Mouse (Mus musculus): Measurements from ENCODE around the gene Zdhhc5. TPM values are rescaled to one million over a fixed set of nuclear protein-coding genes. Genes with fewer than 3 reads are reported as not detected.

Zdhhc5 gene
- total and polyA plus RNA-seq, 3 experiments = 29.3 to 42.9 TPM; not detected in 1

GRCm38 (mm10) chr2:84670569-84670933, 44.4 kb downstream of the Zdhhc5 start, which contains the start of gene Selenoh (continued):
- TF ChIP-seq RAD21 (IDR thresholded peaks at IDR 0.05; ENCODE audit: low read depth, low read length) (no peak), GATA1 (IDR thresholded peaks at IDR 0.05; ENCODE audit: low read depth, low read length) (peak; percentile 21; the same call in 1 of the 2 replicates), HCFC1 (IDR thresholded peaks at IDR 0.05; ENCODE audit: low read depth, low read length) (peak; percentile 85), CHD2 (IDR thresholded peaks at IDR 0.05; ENCODE audit: low read length) (peak; percentile 70; the same call in 1 of the 2 replicates), KAT2A (conservative IDR thresholded peaks at IDR 0.05; ENCODE audit: low read depth, low read length) (no peak; the same call in 1 of the 2 replicates), TCF12 (IDR thresholded peaks at IDR 0.05; ENCODE audit: low read depth, low read length) (peak; percentile 40; the same call in 1 of the 2 replicates), USF2 (IDR thresholded peaks at IDR 0.05; ENCODE audit: borderline replicate concordance in 1 of 2, insufficient read depth in 1 of 2, low read depth in 1 of 2, low read length in 2 of 2) (peak; percentile 59 to 92; a peak in 3 of 4 replicates), SIN3A (IDR thresholded peaks at IDR 0.05; ENCODE audit: low read length) (peak; percentile 95), SMC3 (IDR thresholded peaks at IDR 0.05; ENCODE audit: low read depth, low read length) (no peak), POLR2AphosphoS2 (IDR thresholded peaks at IDR 0.05; ENCODE audit: low read length) (no peak; the same call in none of the 2 replicates), MXI1 (IDR thresholded peaks at IDR 0.05; ENCODE audit: low read depth, low read length) (peak; percentile 84), CHD1 (IDR thresholded peaks at IDR 0.05; ENCODE audit: low read depth, low read length) (peak; percentile 98), ZC3H11A (IDR thresholded peaks at IDR 0.05; ENCODE audit: low read depth, low read length) (no peak)

DNA sequence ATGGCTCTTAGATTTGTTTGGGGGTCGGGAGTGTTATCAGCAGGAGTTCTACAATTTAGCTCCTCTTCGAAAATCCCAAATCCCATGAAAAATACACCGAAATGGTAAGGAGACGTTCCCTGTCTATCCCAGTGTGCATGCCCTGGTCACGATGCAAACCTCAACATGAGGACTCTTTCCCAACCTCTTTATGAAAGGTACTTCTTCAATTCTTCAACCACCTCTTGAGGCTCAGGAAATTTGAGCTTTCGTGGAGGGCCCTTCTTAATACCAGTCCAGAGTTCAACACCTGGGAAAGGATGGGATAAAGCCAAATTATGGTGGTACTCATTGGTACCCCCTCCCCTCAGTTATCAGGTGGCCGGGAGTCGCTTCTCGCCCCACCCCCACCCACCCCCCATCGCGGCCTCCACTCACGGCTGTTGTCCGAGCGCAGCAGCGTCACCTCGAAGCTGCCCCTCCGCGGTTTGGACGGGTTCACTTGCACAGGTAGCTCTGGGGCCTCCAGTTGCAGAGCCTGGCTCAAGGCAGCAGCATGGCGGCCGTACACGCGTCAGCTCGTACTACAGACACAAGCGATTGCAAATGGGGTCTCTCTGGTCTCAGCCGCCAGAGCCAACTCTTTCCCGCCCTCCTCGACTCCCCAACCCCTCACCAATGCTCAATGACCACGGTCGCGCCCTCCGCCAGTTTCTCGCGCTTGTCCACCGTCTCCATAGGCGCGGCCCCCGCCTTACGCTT, 45.0 kb downstream of the Zdhhc5 start:
- no peaks in the 10 kb centered on the region for H3K9me3 ChIP-seq (replicated peaks; ENCODE audit: insufficient read depth, low read length)
- no peaks in the 10 kb centered on the region for H3K27me3 ChIP-seq (ENCODE audit: control insufficient read depth in 1 of 2, insufficient read depth in 2 of 2, low read length in 2 of 2)
- H3K9ac ChIP-seq (ENCODE audit: control insufficient read depth, low read depth, low read length, poor library complexity, severe bottlenecking) = peak overlapping the region; percentile 62
- peaks cover 11% of the 10 kb centered on the region for H3K79me2 ChIP-seq (ENCODE audit: control insufficient read depth, insufficient read depth, low read length, poor library complexity)
- peaks cover 0 to 6% of the 10 kb centered on the region in 2 experiments; a peak in 1 of 4 replicates for H3K4me1 ChIP-seq (ENCODE audit: control insufficient read depth in 1 of 2, insufficient read depth in 2 of 2, low read length in 2 of 2)
- H3K27ac ChIP-seq (ENCODE audit: control insufficient read depth, low read depth, low read length) = peak overlapping the region; percentile 14
- TF ChIP-seq TAL1 (IDR thresholded peaks at IDR 0.05; ENCODE audit: low read length) = no peak
- no peak for TF ChIP-seq E2F4 (IDR thresholded peaks at IDR 0.05; ENCODE audit: borderline replicate concordance, low read depth, low read length)
- no peak for TF ChIP-seq HCFC1 (IDR thresholded peaks at IDR 0.05; ENCODE audit: low read depth, low read length)
- TF ChIP-seq SMC3 (IDR thresholded peaks at IDR 0.05; ENCODE audit: low read depth, low read length) = no peak
- no peak for TF ChIP-seq NRF1 (IDR thresholded peaks at IDR 0.05; ENCODE audit: insufficient read depth, low read depth, low read length, poor library complexity, severe bottlenecking)
- TF ChIP-seq KAT2A (conservative IDR thresholded peaks at IDR 0.05; ENCODE audit: low read depth, low read length) = no peak
- no peak for TF ChIP-seq RCOR1 (IDR thresholded peaks at IDR 0.05; ENCODE audit: low read depth, low read length)
- no peak for TF ChIP-seq GABPA (IDR thresholded peaks at IDR 0.05; ENCODE audit: low read depth, low read length)
- no peak for TF ChIP-seq CHD2 (IDR thresholded peaks at IDR 0.05; ENCODE audit: low read length)
- TF ChIP-seq JUND (IDR thresholded peaks at IDR 0.05; ENCODE audit: low read depth, low read length) = no peak
- DNase-seq (ENCODE audit: low read depth, low spot score) = no peak
- H3K4me3 ChIP-seq (ENCODE audit: control insufficient read depth in 1 of 2, insufficient read depth in 1 of 2, low read depth in 2 of 2, low read length in 2 of 2) = peak overlapping the region; percentile 61 to 83
- H3K36me3 ChIP-seq (ENCODE audit: control insufficient read depth in 1 of 2, insufficient read depth in 2 of 2, low read length in 2 of 2) = peaks cover 0 to 13% of the 10 kb centered on the region in 2 experiments; a peak in 2 of 4 replicates
